Mouse (Mus musculus) lung, postnatal 0 days (tissue): ENCODE data around the gene Wfikkn2.

Experiments
- CTCF ChIP-seq: IDR thresholded peaks from 2 replicates; pipeline ENCODE4 v1.5.1; 2016; ENCODE audit warnings: antibody characterized with exemption, mild to moderate bottlenecking
- EP300 ChIP-seq: IDR thresholded peaks from 2 replicates; pipeline ENCODE4 v1.6.1; 2016; ENCODE audit warnings: antibody characterized with exemption, mild to moderate bottlenecking, control low read depth

DNA sequence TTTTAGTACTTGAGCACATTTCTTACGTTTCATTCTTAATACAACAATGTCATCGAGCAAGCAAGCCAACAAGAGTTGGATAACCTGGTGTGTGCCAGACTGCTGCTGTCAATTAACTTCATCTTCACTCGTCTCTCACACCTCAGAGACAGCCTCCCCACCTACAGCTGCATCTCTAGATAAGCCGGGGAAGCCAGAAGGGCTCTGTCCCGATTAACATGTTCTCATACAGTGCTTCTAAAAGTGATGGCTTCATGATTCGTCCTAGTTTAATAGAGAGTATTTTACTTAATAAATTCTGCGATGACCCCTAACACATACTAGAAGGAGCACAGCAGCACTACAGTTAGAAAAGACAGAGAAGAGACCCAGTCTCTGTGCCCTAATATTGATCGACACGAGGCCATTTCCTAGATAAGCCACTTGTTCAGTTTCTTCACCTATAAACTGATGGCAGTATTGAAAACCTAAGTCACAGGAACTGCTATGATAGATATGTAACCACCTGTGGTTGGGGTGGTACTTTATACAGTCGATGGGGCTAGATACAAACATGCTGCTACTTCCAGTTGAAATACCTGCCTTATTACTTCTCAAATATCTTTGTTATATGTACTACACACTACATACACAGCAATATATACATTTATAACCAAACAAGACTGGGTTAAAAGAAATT, 44.4 kb upstream of the Wfikkn2 start:
- TF ChIP-seq CTCF, result no peak
- TF ChIP-seq EP300, result no peak
